Mouse (Mus musculus) megakaryocyte, embryonic 14.5 days (primary cell): ENCODE results near the gene Mta3.

ENCODE experiments used
- FLI1 ChIP-seq: IDR thresholded peaks from 2 replicates; pipeline ENCODE4 v1.6.1; 2012; ENCODE audit warnings: low read length, inconsistent platforms, mixed read lengths
- GATA1 ChIP-seq: IDR thresholded peaks from 3 replicates; pipeline ENCODE4 v1.6.1; 2012; ENCODE audit warnings: mixed read lengths, low read length, inconsistent platforms, borderline replicate concordance

DNA sequence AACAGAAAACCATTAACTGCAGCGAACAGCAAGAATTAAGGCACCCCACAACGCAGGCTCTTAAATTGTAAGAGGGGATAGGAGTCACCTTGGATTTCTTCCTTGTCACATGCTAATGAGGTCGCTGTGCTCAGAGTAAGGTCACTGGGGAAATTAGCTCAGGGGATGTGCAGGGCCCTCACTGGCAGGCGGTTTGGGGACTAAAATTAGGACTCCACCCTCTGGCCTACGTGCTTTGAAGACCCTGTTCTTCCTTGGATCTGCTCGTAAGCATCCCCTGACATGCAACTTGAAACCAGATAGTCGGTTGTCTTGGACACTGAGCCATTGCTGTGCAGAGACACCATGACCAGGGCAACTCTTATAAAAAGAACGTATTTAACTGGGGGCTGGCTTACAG lies 41.2 kb upstream of the Mta3 start:
- TF ChIP-seq GATA1 (no peak), FLI1 (no peak)
